34 mouse cellular contexts compared by ENCODE assay signal in genomic region chr8:76919546-76919945, GRCm38 (mm10).
"Had no signal": no experiment of that assay in that cellular context is flagged by ENCODE, and none has a peak within 500 bp of the region (broad histone marks: within the 10 kb centered on the region; RNA-seq: fewer than 3 reads in every experiment).

No protein-coding gene starts in this region.

- H3K36me3 ChIP-seq: heart, embryonic 12.5 days; heart, embryonic 13.5 days; heart, embryonic 15.5 days; hindbrain, embryonic 10.5 days; hindbrain, embryonic 12.5 days; hindbrain, embryonic 13.5 days; hindbrain, embryonic 15.5 days; intestine, embryonic 15.5 days; kidney, embryonic 15.5 days had no signal

- H3K9me3 ChIP-seq: heart, embryonic 12.5 days; heart, embryonic 13.5 days; heart, embryonic 15.5 days; hindbrain, embryonic 10.5 days; hindbrain, embryonic 12.5 days; hindbrain, embryonic 13.5 days; hindbrain, embryonic 15.5 days; intestine, embryonic 15.5 days; kidney, embryonic 15.5 days had no signal

- H3K9ac ChIP-seq: heart, embryonic 12.5 days; heart, embryonic 13.5 days; heart, embryonic 15.5 days; hindbrain, embryonic 12.5 days; hindbrain, embryonic 13.5 days; hindbrain, embryonic 14.5 days; hindbrain, embryonic 15.5 days; intestine, embryonic 15.5 days; kidney, embryonic 15.5 days had no signal

- DNase-seq: heart, postnatal 10 days; heart, postnatal 14 days; heart, postnatal 36 days; heart, postnatal 4 days; kidney, adult 11 months; kidney, adult 18-20 months; kidney, adult 2 months; kidney, adult 8-10 months; kidney, adult 9 months; kidney, postnatal 10 days; kidney, postnatal 14 days; kidney, postnatal 25 days; kidney, postnatal 36 days; kidney, postnatal 4 days; layer of hippocampus, adult 9-11 months; layer of hippocampus, postnatal 36 days had no signal

- H3K4me3 ChIP-seq: heart, embryonic 12.5 days; heart, embryonic 13.5 days; heart, embryonic 15.5 days; hindbrain, embryonic 10.5 days; hindbrain, embryonic 12.5 days; hindbrain, embryonic 13.5 days; hindbrain, embryonic 15.5 days; intestine, embryonic 15.5 days; kidney, embryonic 15.5 days; layer of hippocampus, adult 2 months; left cerebral cortex, adult 2 months had no signal

- ATAC-seq: hindbrain, embryonic 16.5 days; hindbrain, postnatal 0 days; inflammation-experienced regulatory T-cells, adult 6 months; intestine, embryonic 15.5 days; intestine, embryonic 16.5 days; intestine, postnatal 0 days had no signal

- H3K4me1 ChIP-seq: heart, embryonic 12.5 days; heart, embryonic 13.5 days; heart, embryonic 15.5 days; hindbrain, embryonic 10.5 days; hindbrain, embryonic 12.5 days; hindbrain, embryonic 13.5 days; hindbrain, embryonic 15.5 days; intestine, embryonic 15.5 days; kidney, embryonic 15.5 days had no signal

- H3K27ac ChIP-seq: heart, embryonic 13.5 days; heart, embryonic 15.5 days; hindbrain, embryonic 10.5 days; hindbrain, embryonic 12.5 days; hindbrain, embryonic 13.5 days; hindbrain, embryonic 14.5 days; hindbrain, embryonic 15.5 days; hindbrain, postnatal 0 days; intestine, embryonic 15.5 days; kidney, embryonic 15.5 days; kidney, postnatal 0 days; layer of hippocampus, adult 2 months; left cerebral cortex, adult 2 months had no signal
